Mouse (Mus musculus): ENCODE data around the gene Wfdc5.

The Wfdc5 gene

GRCm38 (mm10) chr2:164126533-164126955 is 56.0 kb downstream of the Wfdc5 start:
- peak; percentile 48 to 65 for DNase-seq

Data from cerebellum, postnatal 25 days (tissue).